Mouse (Mus musculus) heart, embryonic 11.5 days (tissue): Measurements from ENCODE around the gene Adgrg7. TPM values are rescaled to one million over a fixed set of nuclear protein-coding genes. Genes with fewer than 3 reads are reported as not detected.

ENCODE experiments used
- ATAC-seq: fragments of 200-750 bp; cut with Nextera tagmentation; replicated peaks from 2 replicates; pipeline ENCODE4 v1.8.0; 2017; ENCODE audit warnings: moderate library complexity; ENCODE audit not compliant: insufficient number of reproducible peaks, low FRiP score, low TSS enrichment
- H3K27ac ChIP-seq: fragments of 300-500 bp; sonication (generic); 2 replicates; pipeline ENCODE4 v1.5.1; 2014; ENCODE audit warnings: mild to moderate bottlenecking, low read depth, low read length
- H3K27me3 ChIP-seq: fragments of 300-500 bp; sonication (generic); 2 replicates; pipeline ENCODE4 v1.6.1; 2014; ENCODE audit warnings: mild to moderate bottlenecking, low read length, mixed read lengths; ENCODE audit not compliant: control insufficient read depth, insufficient read depth
- H3K36me3 ChIP-seq: fragments of 300-500 bp; sonication (generic); 2 replicates; pipeline ENCODE4 v1.6.1; 2014; ENCODE audit warnings: mild to moderate bottlenecking, low read length, moderate library complexity, mixed read lengths; ENCODE audit not compliant: control insufficient read depth, insufficient read depth
- H3K4me1 ChIP-seq: fragments of 300-500 bp; sonication (generic); 2 replicates; pipeline ENCODE4 v1.6.1; 2014; ENCODE audit warnings: low read length; ENCODE audit not compliant: control insufficient read depth, insufficient read depth
- H3K4me2 ChIP-seq: fragments of 300-500 bp; sonication (generic); 2 replicates; pipeline ENCODE4 v1.6.1; 2014; ENCODE audit warnings: mild to moderate bottlenecking, moderate library complexity
- H3K4me3 ChIP-seq: fragments of 300-500 bp; sonication (generic); 2 replicates; pipeline ENCODE4 v1.5.1; 2014; ENCODE audit warnings: low read depth, low read length
- H3K9ac ChIP-seq: fragments of 300-500 bp; sonication (generic); 2 replicates; pipeline ENCODE4 v1.6.1; 2014; ENCODE audit warnings: mild to moderate bottlenecking, low read depth, low read length, moderate library complexity
- H3K9me3 ChIP-seq: fragments of 300-500 bp; sonication (generic); replicated peaks from 2 replicates; pipeline ENCODE4 v1.6.1; 2016; ENCODE audit warnings: low read length; ENCODE audit not compliant: control insufficient read depth
- WGBS: fragments of 180-500 bp; shearing (Covaris S2); extraction: QIAGEN DNeasy Blood & Tissue Kit; methylation state at CpG from one replicate; pipeline ENCODE4 v1.1.7; 2014; ENCODE audit not compliant: insufficient replicate concordance; 5-methylcytosine and 5-hydroxymethylcytosine counted together
- polyA plus RNA-seq: library from polyadenylated mRNA; unstranded; fragments of >200 nt; fragmentation: Nextera tagmentation; extraction: Ambion mirVana; gene quantifications from 2 replicates; pipeline ENCODE4 v1.2.1, GENCODE M21; 2014

Gene Adgrg7
- polyA plus RNA-seq, 1 experiment from 2014 or later = not detected

DNA sequence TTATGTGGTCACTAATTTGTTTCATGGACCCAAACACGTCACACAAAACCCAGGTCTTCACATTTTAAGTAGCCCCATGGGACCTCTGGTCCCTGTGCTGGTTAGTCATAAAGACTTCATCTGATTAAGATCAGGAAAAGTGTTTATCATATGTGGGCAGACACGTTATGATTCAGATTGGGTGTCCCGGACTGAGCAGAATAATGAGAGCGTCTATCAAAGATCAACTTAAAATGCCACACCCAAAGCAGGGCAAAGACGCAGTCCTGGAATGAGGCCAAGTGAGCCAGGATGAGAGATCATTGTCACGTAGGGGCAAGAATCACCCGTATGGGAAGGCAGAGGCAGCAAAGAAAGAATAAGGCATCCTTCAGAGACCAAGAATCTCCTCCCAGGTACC, 3.2 kb upstream of the Adgrg7 start:
- H3K9me3 ChIP-seq = no peaks in the 10 kb centered on the region
- H3K27me3 ChIP-seq = no peaks in the 10 kb centered on the region
- 74% methylated on average over 7 of the region's 7 CpGs for WGBS
- no peak overlapping the region for H3K4me3 ChIP-seq
- no peak overlapping the region for H3K9ac ChIP-seq
- no peak overlapping the region for H3K27ac ChIP-seq
- no peaks in the 10 kb centered on the region for H3K36me3 ChIP-seq
- no peaks in the 10 kb centered on the region for H3K4me1 ChIP-seq
- no peak overlapping the region for H3K4me2 ChIP-seq
- ATAC-seq = no peak

- 77% methylated on average over 7 of the region's 7 CpGs for WGBS
- H3K27ac ChIP-seq = no peak overlapping the region
- H3K36me3 ChIP-seq = no peaks in the 10 kb centered on the region
- H3K4me3 ChIP-seq = no peak overlapping the region
- H3K27me3 ChIP-seq = no peaks in the 10 kb centered on the region
- no peaks in the 10 kb centered on the region for H3K4me1 ChIP-seq
- no peak for ATAC-seq
- H3K4me2 ChIP-seq = no peak overlapping the region
- H3K9ac ChIP-seq = no peak overlapping the region
- H3K9me3 ChIP-seq = no peaks in the 10 kb centered on the region
Observed at GRCm38 (mm10) chr16:56794383-56795144, 1.1 kb downstream of the Adgrg7 start.

DNA sequence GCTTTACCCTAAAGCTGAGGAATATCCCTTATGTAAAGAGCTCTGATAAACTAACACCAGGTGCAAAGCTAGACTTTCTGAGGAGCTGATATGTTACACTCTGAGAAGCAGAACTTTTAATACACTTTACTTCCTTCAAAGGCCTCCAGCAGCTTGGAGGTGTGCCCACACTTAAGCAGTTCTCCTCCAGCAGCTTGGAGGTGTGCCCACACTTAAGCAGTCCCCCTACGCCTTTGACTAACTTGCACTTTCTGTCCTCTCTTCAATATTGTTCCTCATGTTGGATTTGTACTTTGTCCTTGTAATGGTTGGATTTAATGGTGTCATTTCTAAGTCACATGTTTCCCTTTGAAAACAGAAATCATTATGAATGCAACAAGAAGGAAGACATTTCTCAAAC, 1.9 kb downstream of the Adgrg7 start:
- H3K4me2 ChIP-seq = no peak overlapping the region
- no peaks in the 10 kb centered on the region for H3K4me1 ChIP-seq
- no peak for ATAC-seq
- no peak overlapping the region for H3K9ac ChIP-seq
- no peaks in the 10 kb centered on the region for H3K36me3 ChIP-seq
- H3K27ac ChIP-seq = no peak overlapping the region
- no peaks in the 10 kb centered on the region for H3K9me3 ChIP-seq
- no peaks in the 10 kb centered on the region for H3K27me3 ChIP-seq
- WGBS = 76% methylated on average over 1 of the region's 1 CpGs
- H3K4me3 ChIP-seq = no peak overlapping the region

DNA sequence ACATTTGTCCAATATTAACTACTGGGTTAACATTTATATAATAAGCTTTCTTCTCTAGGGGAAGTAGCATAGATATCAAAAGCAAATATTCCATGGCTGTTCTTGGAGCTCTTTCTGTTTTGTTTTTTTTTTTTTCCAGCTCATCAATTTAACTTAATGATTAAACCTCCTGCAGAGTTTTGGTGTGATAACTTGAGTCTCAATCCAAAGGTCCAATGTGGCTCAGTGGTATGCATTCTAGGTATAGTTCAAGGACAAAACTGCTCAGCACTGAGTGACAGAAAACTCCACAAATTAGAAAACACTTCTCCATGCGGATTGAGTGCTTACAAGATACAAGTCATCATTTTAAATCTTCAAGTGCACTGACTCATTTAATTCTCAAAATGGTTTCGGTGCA, 9.7 kb downstream of the Adgrg7 start:
- H3K27me3 ChIP-seq = no peaks in the 10 kb centered on the region
- no peaks in the 10 kb centered on the region for H3K9me3 ChIP-seq
- H3K36me3 ChIP-seq = no peaks in the 10 kb centered on the region
- no peak overlapping the region for H3K4me3 ChIP-seq
- no peak overlapping the region for H3K27ac ChIP-seq
- no peak overlapping the region for H3K9ac ChIP-seq
- no peak overlapping the region for H3K4me2 ChIP-seq
- 77% methylated on average over 2 of the region's 2 CpGs for WGBS
- ATAC-seq = no peak
- H3K4me1 ChIP-seq = no peaks in the 10 kb centered on the region

DNA sequence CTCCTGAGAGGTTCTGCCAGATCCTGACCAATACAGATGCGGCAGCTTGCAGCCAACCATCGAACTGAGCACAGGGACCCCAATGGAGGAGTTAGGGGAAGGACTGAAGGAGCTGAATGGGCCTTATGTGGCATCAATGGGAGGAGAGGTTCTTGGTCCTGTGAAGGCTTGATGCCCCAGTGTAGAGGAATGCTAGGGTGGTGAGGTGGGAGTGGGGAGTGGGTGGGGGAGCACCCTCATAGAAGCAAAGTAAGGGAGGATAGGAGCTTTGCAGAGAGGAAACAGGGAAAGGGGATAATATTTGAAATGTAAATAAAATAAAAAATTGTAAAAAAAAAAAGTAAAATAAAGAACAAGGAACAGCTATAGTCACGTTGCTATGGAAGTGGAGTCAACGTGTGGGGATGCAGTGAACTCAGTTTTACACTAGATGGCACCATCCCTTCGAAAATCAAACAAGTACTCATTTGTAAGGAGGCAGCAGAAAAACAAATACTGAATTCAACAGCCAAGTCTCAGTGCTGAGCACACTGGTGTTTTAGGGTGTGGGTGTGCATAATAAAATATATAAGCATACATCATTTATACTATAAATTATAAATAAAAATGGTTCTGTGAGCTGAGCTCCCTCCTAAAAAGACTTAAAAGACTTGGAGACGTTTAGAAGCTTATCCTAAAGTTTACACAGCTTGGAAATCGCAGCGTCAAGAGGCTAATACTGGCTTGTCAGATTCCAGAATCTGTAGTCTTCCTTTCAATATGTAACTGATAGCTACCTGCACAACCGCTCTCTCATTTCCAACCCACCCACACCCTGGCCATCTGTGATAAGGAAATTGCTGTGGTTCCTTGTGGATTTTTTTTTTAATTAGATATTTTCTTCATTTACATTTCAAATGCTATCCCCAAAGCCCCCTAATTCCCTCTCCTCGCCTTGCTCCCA, 24.2 kb downstream of the Adgrg7 start:
- no peaks in the 10 kb centered on the region for H3K36me3 ChIP-seq
- no peaks in the 10 kb centered on the region for H3K9me3 ChIP-seq
- no peak overlapping the region for H3K4me3 ChIP-seq
- no peak overlapping the region for H3K9ac ChIP-seq
- no peak overlapping the region for H3K4me2 ChIP-seq
- 46% methylated on average over 10 of the region's 10 CpGs for WGBS
- no peaks in the 10 kb centered on the region for H3K27me3 ChIP-seq
- no peaks in the 10 kb centered on the region for H3K4me1 ChIP-seq
- no peak overlapping the region for H3K27ac ChIP-seq
- ATAC-seq = no peak

GRCm38 (mm10) chr16:56729060-56729459, 66.6 kb downstream of the Adgrg7 start:
- no peak overlapping the region for H3K9ac ChIP-seq
- no peaks in the 10 kb centered on the region for H3K27me3 ChIP-seq
- H3K4me2 ChIP-seq = no peak overlapping the region
- no peak for ATAC-seq
- H3K27ac ChIP-seq = no peak overlapping the region
- H3K4me3 ChIP-seq = no peak overlapping the region
- 24% methylated on average over 1 of the region's 1 CpGs for WGBS
- no peaks in the 10 kb centered on the region for H3K4me1 ChIP-seq
- no peaks in the 10 kb centered on the region for H3K36me3 ChIP-seq
- no peaks in the 10 kb centered on the region for H3K9me3 ChIP-seq

DNA sequence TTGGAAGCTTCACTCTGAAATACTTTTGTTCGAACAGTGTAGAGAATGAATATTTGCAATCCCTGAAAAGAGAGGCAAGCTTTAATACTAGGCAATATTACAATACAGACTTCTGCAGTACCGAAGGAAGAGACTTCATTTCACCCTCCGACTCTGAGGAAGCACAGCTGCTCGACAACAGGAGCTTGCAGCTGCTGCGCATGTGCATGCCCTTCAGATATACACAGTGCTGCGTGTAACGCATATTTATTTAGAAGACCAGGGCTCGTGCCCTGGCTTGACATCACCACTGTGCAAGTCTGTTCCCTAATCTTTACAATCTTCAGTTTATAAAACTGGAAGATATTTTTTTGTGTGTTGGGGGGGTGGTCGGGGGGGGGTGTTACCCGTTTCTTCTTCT, 70.7 kb downstream of the Adgrg7 start:
- Histone ChIP-seq H3K9me3 (no peaks in the 10 kb centered on the region), H3K27me3 (no peaks in the 10 kb centered on the region), H3K36me3 (no peaks in the 10 kb centered on the region), H3K4me1 (no peaks in the 10 kb centered on the region), H3K4me3 (no peak overlapping the region), H3K27ac (no peak overlapping the region), H3K9ac (no peak overlapping the region), H3K4me2 (no peak overlapping the region)
- no peak for ATAC-seq
- WGBS = 76% methylated on average over 10 of the region's 10 CpGs

GRCm38 (mm10) chr16:56722357-56722756, 73.3 kb downstream of the Adgrg7 start:
- no peak for ATAC-seq
- Histone ChIP-seq H3K27ac (no peak overlapping the region), H3K4me1 (no peaks in the 10 kb centered on the region), H3K4me3 (no peak overlapping the region), H3K9me3 (no peaks in the 10 kb centered on the region), H3K4me2 (no peak overlapping the region), H3K36me3 (no peaks in the 10 kb centered on the region), H3K27me3 (no peaks in the 10 kb centered on the region), H3K9ac (no peak overlapping the region)
- WGBS = 57% methylated on average over 4 of the region's 4 CpGs
